11 mouse cellular contexts compared by ENCODE assay signal in the genomic region with DNA sequence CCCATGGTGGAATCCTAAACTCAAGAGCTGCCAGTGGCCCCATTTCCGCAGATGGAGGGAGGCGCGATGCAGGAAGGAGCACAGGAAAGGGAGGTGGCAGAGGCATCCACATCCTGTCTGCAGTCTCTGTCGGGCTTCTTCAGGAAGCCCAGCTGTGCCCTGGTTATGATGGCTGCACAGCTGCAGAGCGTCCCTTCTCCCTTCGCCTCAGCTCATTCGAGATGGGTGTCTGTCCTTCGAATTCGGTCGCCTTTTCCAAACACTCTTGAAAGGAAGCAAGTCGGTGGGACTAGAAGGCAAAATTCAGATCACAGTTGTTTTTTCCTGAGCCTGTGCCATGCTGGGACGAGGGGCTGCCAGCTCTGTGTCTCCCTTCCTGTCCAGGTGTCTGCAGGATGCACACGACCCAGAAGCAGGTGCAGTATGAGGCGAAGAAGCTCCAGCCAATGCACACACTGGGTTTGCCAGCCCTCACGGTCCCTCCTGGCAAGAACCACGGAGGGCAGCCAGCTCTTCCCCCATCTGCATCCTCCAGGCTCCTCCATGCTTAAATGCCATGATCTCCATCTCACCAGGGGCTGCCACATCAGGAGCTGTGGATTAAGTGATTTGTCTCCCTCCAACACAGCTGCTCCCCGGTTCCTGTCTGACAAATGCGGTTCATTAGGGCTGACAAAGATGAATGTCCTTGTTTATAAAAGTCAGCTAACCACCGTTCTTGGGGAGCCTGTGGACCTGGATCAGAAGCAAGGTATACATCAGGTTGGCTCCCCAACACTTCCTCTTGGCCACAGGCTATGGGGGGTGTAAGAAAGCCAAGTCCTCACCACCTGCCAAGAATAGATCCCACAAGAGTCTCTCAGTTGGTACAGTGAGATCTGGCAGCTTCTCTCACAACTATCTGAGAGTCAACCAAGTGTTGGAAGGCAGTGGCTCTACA.
DNase-seq lines count a peak whose midpoint lies in the region; ATAC-seq lines count a peak whose summit lies in the region.
"Had no signal": no experiment of that assay in that cellular context is flagged by ENCODE, and none has a peak within 500 bp of the region (broad histone marks: within the 10 kb centered on the region; RNA-seq: fewer than 3 reads in every experiment).

No protein-coding gene starts in this region.

- no peaks in the 10 kb centered on the region for H3K27me3 ChIP-seq in hindbrain, embryonic 11.5 days (ENCODE audit: control insufficient read depth, insufficient read depth, low read length)

- H3K9ac ChIP-seq in hindbrain, embryonic 11.5 days (ENCODE audit: low read depth, low read length) = no peak overlapping the region

- H3K4me1 ChIP-seq in hindbrain, embryonic 11.5 days (replicated peaks; ENCODE audit: control insufficient read depth, insufficient read depth, low read length) = no peaks in the 10 kb centered on the region

- no peaks in the 10 kb centered on the region for H3K9me3 ChIP-seq in hindbrain, embryonic 11.5 days (ENCODE audit: control insufficient read depth, low read length)
- H3K9me3 ChIP-seq: limb, embryonic 10.5 days had no signal

- no peak overlapping the region for H3K4me3 ChIP-seq in hindbrain, embryonic 11.5 days (ENCODE audit: low read depth, low read length)
- H3K4me3 ChIP-seq: limb, embryonic 10.5 days had no signal

- peak; percentile 52 for ATAC-seq in activated CD4-positive, CD25-positive, alpha-beta regulatory T cell, adult 4 months
- peak; percentile 49; the same call in 1 of the 2 replicates for ATAC-seq in hindbrain, embryonic 11.5 days (ENCODE audit: low FRiP score)

- peak; percentile 27 to 30 for DNase-seq in cerebellum, adult 18-20 months
- no peak for DNase-seq in cerebellum, postnatal 4 days (ENCODE audit: low spot score in 2 of 2)
- peak; percentile 21 for DNase-seq in hindbrain, embryonic 11.5 days (ENCODE audit: low spot score)
- peak; percentile 17 to 62 for DNase-seq in lung, postnatal 4 days
- no peak for DNase-seq in layer of hippocampus, adult 18-20 months (ENCODE audit: low spot score in 2 of 2)
- no peak for DNase-seq in embryo, embryonic 9.5 days (ENCODE audit: extremely low spot score)
- DNase-seq in ovary, adult 18-20 months (ENCODE audit: low spot score) = no peak
- DNase-seq: gastrocnemius, postnatal 10 days had no signal

- 0 out of 2 replicates have a peak overlapping the region, but pooled peaks have one; percentile 24 for H3K27ac ChIP-seq in hindbrain, embryonic 11.5 days (ENCODE audit: low read depth, low read length)
- H3K27ac ChIP-seq: limb, embryonic 10.5 days; macrophage had no signal

- WGBS in hindbrain, embryonic 11.5 days = 75% methylated on average over 19 of the region's 19 CpGs

- H3K4me2 ChIP-seq in hindbrain, embryonic 11.5 days (replicated peaks; ENCODE audit: low read depth, low read length) = no peak overlapping the region

- no peaks in the 10 kb centered on the region for H3K36me3 ChIP-seq in hindbrain, embryonic 11.5 days (ENCODE audit: control insufficient read depth, insufficient read depth, low read length)
- H3K36me3 ChIP-seq: limb, embryonic 10.5 days had no signal

Comparison
In these comparisons a context has a peak if more than half of its experiments do, and no peak if none do; other contexts are left out.
1. DNase-seq: peak in cerebellum, adult 18-20 months (2 of 2), hindbrain, embryonic 11.5 days (single experiment) and lung, postnatal 4 days (2 of 2); none in cerebellum, postnatal 4 days (0 of 2), layer of hippocampus, adult 18-20 months (0 of 2), embryo, embryonic 9.5 days (single experiment) and ovary, adult 18-20 months (single experiment).